16 mouse cellular contexts compared by ENCODE assay signal in the genomic region with DNA sequence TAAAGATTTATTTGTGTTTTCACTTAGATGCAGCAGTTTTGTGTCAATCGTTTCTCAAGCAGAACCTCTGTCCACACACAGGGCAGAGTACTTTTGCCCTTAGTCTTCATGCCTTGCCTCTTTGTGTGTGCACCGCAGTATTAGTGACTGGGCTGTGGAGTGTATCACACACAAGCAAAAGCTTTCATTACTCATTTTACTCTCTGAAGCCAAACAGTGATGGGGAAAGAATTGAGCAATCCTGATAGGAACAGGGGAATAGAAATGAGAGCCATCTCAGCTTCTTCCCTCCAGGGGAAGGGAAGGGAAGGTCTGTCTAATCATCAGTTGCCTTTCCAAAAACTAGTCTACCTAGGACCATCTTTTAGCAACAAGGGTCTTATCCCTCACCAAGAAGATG. TPM values are rescaled to one million over a fixed set of nuclear protein-coding genes. Genes with fewer than 3 reads are reported as not detected.
"Had no signal": no experiment of that assay in that cellular context is flagged by ENCODE, and none has a peak within 500 bp of the region (broad histone marks: within the 10 kb centered on the region; RNA-seq: fewer than 3 reads in every experiment).

No protein-coding gene starts in this region.

- DNase-seq: retina, postnatal 1 day; right cerebral cortex, adult 18-20 months; right cerebral cortex, postnatal 14 days; right cerebral cortex, postnatal 25 days; right cerebral cortex, postnatal 4 days; spleen, adult 18-20 months; thymus, adult 18-20 months; thymus, adult 2 months; thymus, postnatal 14 days; thymus, postnatal 25 days; thymus, postnatal 36 days; thymus, postnatal 4 days had no signal

- H3K4me3 ChIP-seq: neural tube, embryonic 15.5 days; stomach, embryonic 15.5 days had no signal

- H3K9me3 ChIP-seq: neural tube, embryonic 15.5 days; stomach, embryonic 15.5 days had no signal

- H3K27me3 ChIP-seq: neural tube, embryonic 15.5 days; stomach, embryonic 15.5 days had no signal

- H3K4me2 ChIP-seq: neural tube, embryonic 15.5 days; stomach, embryonic 15.5 days had no signal

- H3K4me1 ChIP-seq: neural tube, embryonic 15.5 days; stomach, embryonic 15.5 days had no signal

- H3K9ac ChIP-seq: neural tube, embryonic 15.5 days; stomach, embryonic 15.5 days had no signal

- H3K27ac ChIP-seq: neural tube, embryonic 15.5 days; stomach, embryonic 15.5 days; stomach, postnatal 0 days had no signal

RNA-seq across cellular contexts. Expression of a gene that starts 40.6 kb away (rescaled TPM):
- total RNA-seq: neutrophil, adult 5-6 weeks had no signal
